Mouse (Mus musculus) heart, adult 9 months (tissue): ENCODE data around the gene Fbxl13.

ENCODE experiments used
- DNase-seq, 2 experiments: peaks; one replicate each; pipeline ENCODE4 v3.0.0; 2022; ENCODE audit warnings: low spot score in 2 of 2

Gene Fbxl13

DNA sequence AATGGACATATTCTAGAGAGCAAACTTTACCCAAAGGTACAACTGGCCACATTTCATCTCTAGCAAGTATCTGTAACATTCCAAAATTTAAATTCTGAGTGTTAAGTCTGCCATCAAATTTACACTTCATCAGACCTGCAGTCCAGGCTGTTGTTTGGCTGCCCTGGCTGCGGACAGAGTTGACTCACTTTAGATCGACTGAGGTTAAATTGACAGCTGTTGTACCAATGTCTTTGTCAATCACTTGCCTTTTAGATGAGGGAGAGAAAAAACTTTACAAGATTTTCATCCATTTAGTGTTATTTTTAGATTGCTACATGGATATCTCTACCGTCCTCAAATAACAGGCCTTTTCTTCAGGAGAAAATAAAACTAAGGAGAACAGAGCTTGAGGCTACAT lies 126.3 kb downstream of the Fbxl13 start:
- no peak for DNase-seq

DNA sequence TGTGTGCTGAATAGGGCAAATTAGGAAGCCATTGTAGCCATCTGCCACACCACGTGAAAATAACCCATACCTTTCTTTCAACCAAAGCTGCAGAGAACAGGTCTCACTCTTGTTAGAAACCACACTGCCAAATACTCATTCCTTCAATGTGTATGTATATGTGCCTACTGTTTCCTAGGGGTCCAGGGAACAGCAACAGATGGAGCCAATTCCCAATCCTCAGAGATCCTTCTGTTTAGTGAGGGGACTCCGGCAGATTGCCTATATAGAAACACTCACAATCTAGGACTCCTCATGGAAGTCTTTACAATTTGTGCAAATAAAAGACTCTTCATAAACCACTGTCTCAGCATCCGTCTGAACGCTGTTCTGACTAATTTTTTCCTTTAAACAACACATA lies 127.2 kb downstream of the Fbxl13 start:
- DNase-seq, result no peak

DNA sequence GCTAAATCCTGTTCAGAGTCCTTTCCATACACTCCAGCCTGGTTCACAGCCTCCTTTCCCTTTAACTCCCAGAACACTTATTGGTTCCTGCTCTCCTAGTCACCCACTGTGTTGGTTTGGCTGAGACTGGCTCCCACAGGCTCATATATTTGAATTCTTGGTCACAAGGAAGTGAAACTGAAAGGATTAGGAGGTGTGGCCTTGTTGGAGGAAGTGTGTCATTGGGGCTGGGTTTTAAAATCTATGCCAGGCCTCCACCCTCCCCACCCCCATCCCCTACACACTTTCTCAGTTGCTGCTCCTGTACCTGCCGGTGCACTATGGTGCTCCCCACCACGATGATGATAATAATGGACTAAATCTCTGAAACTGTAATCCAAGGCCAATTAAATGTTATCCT lies 127.9 kb downstream of the Fbxl13 start:
- peak in 1 of 2 experiments; percentile 32 for DNase-seq

DNA sequence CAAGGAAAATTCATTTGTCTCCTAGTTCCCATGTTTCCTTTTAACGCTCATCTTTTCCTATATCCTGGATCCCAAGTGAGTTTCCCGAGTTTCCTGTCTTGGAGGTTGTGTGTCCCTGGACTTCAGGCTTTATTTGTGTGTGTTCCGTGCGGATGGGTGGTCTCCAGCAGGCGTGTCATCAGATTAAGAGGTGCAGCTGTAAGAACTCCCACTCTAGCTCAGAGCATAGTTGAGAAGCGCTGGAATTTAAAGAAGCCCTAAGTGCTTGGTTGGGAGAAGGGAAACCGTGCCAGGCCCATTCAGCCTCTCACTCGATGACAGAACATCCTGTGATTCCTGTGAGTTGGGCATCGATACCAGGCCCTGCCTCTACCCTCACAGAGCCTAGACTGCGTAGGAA lies 132.1 kb downstream of the Fbxl13 start:
- DNase-seq, result no peak

DNA sequence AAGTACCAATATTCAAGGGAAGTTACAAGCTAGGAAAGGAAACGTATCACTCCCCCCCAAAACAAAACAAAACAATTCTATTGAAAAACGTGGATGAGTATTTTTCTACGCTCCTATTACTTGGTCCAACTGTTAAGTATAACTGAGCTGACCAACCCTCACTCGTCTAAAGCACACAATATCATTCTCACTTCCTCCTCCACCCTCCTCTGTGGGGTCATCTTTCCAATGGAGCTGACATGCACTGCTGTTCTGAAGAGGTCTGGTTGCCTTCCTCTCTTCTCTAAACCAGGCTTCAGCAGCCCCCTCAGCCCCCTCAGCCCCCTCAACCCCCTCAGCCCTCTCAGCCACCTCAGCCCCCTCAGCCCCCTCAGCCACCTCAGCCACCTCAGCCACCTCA lies 135.6 kb downstream of the Fbxl13 start:
- DNase-seq, result no peak

DNA sequence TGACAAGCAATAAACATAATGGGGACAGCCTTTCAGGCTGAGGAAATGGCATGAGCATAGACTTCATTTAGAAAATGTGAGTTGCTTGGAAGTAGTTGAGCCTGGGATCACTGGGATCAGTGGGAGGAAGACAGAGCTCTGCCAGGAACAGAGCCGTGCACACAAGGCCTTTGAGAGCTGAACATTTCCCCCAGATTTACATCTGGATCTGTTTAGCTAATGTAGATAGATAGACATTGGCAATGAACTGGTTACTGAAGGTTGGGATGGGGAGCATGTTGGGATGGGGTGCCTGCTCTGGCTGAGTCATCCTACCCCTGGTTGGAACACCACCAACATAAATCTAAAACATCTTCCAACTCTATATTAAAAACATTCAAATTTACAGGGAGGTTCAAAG lies 138.5 kb downstream of the Fbxl13 start:
- no peak for DNase-seq

DNA sequence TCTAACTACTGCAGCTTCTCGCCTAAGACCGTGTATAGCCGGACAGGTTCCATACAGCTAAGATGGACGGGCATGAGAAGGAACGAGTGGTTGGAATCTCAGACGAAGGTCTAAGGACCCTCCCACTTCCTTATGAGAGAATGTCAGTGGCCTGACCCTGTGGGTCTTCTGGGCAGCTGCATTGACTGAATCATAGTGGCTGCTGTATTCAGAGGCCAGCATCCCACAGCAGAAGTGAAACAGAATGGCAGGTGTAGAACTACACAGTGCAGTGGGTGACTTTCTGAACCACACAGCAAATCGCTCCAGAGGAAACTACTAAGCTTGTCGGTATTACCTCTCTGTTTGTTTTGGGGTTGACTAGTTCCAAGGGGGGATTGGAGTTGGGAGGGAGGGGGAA lies 140.3 kb downstream of the Fbxl13 start:
- DNase-seq, result no peak

DNA sequence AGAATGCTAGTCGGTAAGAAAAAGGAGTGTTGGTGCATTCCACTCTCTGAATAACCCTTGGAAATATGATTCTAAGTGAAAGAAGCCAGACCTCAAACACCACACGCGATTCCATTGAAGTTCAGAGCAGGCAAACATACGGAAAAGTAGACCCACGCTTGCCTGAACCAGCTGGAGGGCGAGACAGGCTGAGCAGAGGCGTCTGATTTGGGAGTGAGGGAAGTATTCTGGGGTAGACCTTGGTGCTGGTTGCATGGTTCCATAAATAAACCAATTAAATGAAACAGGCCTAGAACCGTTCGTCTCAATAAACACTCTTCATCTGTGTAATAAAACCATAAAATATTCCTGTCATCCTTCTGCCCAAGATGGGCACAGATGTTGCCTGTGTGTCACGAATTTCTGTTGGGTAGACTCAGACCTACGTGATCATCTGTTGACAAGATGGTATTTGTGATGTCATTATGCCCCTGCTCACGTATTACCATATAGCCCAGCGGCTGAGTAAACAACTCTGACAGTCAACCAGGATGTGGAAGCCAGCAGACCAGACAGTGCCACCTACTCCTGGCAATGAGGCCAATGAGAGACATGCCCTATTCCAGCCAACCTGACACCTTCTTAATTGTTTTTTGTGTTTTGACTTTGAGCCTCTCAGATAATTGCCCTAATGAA lies 142.4 kb downstream of the Fbxl13 start:
- DNase-seq, result no peak

DNA sequence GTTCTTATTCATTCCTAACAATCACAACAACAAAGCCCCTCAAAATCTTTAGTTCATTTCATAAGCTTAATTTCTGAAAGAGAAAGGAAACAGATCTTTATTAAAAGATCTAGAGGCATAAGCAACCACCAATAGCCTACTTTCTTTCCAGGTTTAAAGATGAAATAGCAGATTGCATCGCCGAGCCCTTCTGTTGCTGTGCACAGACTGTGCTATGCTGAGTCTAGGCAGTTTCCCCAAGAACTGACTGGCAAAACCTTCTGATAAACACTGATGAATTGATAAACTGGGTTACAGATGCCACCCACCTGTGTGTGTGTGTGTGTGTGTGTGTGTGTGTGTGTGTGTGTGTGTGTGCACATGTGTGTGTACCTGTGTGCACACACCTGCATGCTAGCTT lies 144.5 kb downstream of the Fbxl13 start:
- no peak for DNase-seq

DNA sequence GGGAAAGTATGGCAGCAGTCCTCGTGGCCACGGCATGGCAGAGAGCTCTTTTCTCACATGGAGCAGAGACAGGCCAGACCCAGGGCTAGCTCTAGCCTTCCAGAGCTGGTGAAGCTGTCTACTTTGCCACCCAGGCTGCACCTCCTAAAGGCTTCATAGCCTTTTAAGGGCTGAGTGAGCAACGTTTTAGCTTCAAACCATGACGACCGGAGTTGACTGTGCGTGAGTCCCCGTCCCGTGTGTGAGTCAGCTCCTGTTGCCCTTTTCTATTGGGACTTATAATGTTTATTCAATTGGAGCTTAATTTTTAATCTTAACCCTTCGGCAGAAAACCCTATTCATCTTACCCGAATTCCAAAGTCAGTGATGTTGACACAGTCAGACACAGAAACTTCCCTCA lies 145.3 kb downstream of the Fbxl13 start:
- no peak for DNase-seq

DNA sequence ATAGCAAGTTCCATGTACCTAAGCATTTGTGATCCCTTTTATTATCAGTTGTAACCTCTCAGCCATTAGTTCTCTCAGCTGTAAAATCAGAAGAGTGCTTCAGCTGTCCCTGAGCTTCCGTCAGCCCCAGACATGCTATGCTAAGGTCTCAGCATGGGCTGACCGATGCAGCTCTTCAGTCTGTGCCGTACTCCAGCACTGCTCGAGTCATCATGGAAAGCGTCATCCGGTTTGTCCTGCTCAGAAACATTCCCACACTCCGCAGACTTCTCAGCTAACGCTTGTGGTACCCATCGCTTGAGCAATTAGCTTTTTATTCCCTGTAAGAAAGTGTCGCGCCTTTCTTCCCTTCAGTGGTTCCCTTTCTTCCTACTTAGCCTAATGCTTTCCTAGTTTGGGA lies 146.5 kb downstream of the Fbxl13 start:
- no peak for DNase-seq

DNA sequence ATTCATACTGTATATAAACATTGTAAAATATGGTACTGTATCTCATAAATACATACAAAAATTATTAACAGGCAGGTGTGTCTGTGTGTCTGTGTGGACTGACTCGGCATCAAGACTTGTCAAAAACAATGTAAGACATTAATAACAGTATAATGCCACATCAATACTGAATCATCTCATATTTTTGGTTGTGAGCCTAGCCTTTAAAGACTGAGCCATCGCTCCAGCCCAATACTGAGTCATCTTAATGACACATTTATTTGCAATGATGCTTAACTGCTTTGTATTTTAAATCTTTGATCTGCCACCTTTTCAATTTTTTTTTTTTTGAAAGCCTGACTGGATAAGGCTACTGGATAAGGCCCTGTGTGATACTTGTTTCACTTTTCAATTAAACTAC lies 146.9 kb downstream of the Fbxl13 start:
- no peak for DNase-seq

DNA sequence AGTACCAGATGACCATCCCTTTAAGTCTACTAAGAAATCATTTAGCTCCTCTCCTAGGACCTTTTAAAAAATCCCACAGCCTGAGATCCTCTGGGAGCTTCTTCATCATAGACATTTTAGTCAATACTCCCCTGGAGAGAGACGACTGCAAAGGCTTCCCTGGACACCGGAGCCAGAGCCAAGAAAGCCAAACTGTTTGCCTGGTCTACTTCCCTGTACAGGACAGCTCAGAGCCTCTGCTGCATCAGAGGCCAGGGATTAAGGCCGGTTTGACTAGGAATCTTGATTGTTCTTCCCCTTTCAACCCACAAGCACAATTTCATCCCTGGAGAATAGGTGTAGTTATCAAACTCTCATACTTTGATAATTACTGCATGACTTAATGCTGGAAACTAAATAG lies 148.6 kb downstream of the Fbxl13 start:
- DNase-seq, result peak; percentile 40 to 51

DNA sequence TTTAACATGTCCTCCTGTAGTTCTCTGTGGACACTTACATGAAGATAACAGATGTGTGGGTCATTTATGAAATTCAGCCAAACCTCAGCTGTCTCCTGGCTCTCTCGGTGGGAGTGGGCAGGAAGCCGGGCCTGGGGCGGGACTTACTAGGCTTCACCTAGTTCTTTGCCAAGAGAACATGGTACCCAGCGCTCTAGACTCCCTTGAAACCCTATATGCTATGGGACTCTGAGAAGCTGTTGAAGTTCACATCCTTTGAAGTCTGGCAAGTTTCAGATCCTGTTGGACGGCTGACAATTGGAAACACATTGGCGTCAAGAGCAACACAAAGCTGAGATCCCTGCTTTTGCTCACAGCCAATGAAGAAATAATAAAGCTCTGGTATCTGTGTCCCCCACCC lies 149.1 kb downstream of the Fbxl13 start:
- peak; percentile 50 to 63 for DNase-seq

DNA sequence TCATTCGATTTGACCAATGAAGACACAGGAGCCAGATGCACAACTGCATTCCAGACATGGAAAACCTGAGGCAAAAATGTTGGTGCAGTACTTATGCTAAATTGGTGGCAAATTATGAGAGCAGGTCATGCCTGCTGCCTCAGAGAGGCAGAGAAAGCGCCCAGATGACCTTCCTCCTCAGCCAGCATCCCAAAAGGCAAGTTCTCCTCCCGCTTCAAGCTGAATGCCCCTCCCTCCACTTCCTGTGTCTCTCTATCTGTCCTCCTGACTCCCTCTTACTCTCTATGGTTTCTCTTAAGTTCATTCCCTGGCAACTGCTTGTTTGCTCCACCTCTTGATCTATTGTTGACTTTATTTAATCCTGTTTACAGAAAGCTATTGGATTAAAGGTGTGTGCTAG lies 150.7 kb downstream of the Fbxl13 start:
- no peak for DNase-seq

DNA sequence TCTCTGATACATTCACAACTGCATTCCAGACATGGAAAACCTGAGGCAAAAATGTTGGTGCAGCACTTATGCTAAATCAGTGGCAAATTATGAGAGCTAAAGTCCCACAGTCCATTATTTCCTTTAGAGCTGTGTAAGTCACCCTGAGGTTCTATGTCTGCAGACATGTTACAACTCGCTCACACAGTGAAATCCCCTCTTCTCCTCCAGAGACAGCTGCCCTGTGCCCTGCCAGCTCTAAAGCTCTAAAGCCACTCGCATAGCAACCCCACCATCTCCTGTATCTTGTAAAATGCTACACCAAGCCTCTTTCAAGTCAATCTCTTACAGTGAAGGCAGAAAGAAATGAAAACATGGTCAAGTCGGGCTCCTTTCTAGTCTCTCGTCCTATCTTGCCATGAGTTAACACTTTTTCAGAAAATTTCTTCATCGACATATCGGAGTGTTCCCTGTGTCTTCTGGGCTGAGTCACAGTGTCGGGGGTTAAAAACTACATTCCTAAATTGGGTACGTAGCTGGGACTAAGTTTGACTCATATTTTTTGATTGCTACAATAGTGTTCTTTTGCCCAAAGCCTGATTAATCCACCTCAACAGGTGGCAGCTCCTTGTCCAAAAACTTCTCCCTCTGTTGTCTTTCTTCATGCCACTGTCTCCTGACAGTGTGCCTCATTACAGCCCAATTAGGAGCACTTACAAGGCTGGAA lies 152.0 kb downstream of the Fbxl13 start:
- DNase-seq, result no peak

DNA sequence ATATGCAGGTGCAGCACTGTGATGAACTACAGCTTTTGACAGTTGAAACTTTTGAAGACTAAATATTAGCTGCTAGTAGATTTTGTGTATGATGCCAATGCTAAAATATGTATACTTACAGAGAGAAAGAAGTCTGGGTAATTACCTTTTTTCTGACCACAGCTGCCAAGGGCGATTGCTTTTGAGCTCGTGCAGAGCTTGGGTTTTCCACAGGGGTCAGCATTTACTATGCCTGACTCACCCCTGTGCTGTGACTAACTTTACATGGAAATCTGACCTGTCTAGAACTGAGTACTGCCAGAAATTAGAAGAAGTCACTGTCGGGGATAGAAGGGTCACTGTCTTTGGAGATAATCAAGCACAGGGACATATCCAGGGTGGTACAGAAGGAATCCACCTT lies 153.2 kb downstream of the Fbxl13 start:
- no peak for DNase-seq

DNA sequence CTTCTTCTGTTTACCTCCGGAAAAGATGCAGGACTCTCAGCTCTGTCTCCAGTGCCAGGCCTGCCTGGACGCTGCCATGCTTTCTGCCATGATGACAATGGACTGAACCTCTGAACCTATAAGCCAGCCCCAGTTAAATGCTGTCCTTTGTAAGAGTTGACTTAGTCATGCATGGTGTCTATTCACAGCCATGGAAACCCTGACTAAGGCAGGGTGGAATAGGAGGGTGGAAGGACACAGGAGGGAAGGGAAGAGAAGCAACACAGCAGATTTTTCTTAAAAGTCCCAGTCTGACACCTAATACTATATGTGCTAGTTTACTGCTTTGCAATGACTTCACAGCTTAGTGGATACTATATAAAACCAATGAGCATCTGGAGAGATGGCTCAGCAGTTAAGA lies 154.0 kb downstream of the Fbxl13 start:
- DNase-seq, result no peak

DNA sequence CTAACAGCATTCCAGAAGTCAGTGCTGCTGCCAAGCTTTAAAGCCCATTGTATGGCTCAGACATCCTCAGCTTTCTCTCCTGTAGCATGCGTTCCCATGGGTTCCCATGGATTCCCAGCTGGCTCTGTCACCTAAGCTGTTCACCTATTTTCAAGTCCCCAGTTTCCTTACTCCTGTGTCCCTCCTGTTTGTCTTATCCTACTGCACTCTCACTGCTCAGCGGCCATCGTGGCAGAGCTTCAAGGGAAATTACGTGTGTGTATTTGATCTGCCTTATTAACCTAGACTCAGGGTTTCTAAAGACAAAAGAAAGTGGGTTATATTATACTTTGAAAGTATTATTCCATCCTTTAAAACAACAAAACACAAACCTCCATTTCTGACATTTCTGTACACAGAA lies 156.3 kb downstream of the Fbxl13 start:
- DNase-seq, result no peak

DNA sequence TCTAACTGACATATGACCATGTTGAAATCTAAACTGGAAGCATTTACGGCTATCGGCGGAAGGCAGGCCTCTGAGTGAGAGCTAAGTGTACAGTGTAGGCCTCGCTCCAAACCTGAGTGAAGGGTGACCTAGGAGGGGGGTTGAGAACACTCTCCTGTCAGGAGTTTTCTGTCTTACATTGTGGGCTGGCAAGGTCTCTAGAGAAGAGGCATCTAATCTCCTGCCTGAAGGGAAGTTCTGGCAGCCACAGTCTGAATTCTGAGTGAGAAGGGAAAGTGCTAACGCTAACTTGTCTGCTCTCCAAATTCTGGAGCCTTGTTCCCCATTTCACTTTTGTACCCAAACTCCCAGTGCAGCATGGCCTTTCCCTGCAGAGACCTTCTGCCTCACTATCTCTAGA lies 156.9 kb downstream of the Fbxl13 start:
- peak; percentile 42 to 45 for DNase-seq

DNA sequence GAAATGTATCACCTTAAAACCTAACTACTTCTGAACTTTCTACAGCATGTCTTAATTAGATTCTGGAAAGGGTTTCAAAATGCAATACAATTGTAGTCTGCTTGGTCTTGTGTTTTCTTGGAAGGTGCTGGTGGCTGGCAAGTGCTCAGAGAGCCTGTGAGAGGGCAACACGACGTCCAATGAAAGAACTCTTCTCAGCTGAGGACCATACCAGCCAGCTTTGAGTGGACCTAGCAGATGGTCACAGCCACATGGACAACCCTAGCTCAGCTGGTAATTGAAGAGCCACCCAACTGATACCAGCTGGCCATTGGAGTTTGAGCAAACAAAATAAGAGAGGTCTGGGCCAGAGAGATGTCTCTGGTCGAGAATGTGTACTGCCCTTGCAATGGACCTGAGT lies 157.7 kb downstream of the Fbxl13 start:
- peak in 1 of 2 experiments; percentile 7 for DNase-seq

DNA sequence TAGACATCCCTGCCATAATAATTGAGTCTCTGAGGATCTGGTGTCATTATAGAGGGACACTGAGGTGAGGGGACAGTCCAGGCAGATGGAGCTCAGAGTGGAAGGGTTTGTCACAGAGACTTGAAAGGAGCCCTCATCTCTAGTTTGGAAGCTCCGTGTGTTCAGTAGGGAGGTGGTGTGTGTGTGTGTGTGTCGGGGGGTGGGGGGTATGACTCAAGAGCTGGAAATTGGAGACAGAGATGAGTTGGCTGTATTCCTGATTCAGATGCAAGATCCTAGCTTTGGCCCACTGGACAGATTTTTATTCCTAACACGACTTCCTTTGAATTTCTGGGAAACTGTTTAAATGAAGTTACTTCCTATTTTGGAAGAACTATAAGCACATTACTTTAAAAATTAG lies 158.1 kb downstream of the Fbxl13 start:
- peak in 1 of 2 experiments; percentile 6 for DNase-seq

DNA sequence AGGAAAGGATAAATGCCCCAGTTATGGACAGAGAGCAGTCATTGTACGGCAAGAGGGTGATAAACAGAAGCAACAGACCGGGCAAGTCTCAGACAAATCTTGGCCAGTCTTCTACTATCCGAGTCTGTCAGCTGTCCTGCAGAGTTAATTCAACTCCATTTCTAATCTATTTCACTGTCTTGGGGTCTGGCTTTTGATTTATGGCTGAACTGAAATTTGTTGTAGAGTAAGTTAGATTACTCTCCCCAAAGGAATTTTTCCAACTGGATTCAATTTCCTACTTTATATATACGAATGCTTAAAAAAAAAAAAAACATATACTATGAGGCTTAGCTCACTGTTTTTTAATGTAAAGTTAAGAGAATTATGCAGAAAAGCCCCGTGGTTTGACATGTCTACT lies 158.6 kb downstream of the Fbxl13 start:
- DNase-seq, result no peak
